Mouse (Mus musculus) lung, embryonic 14.5 days (tissue): ENCODE measurements around the gene Dppa4. TPM values are rescaled to one million over a fixed set of nuclear protein-coding genes. Genes with fewer than 3 reads are reported as not detected.

ENCODE experiments used
- ATAC-seq: fragments of 200-750 bp; cut with Nextera tagmentation; 2 replicates; pipeline ENCODE4 v1.8.0; 2017; ENCODE audit warnings: mild to moderate bottlenecking, moderate TSS enrichment, moderate library complexity; ENCODE audit not compliant: insufficient read depth
- DNase-seq: peaks from one replicate; pipeline ENCODE4 v3.0.0-alpha.2; 2015
- H3K27ac ChIP-seq: fragments of 300-500 bp; sonication (generic); 2 replicates; pipeline ENCODE4 v1.5.1; 2014; ENCODE audit warnings: low read depth, mild to moderate bottlenecking, moderate library complexity
- H3K27me3 ChIP-seq: fragments of 300-500 bp; sonication (generic); 2 replicates; pipeline ENCODE4 v1.6.1; 2014; ENCODE audit warnings: low read length, control low read depth; ENCODE audit not compliant: insufficient read depth
- H3K36me3 ChIP-seq: fragments of 300-500 bp; sonication (generic); 2 replicates; pipeline ENCODE4 v1.6.1; 2014; ENCODE audit warnings: control low read depth; ENCODE audit not compliant: insufficient read depth
- H3K4me1 ChIP-seq: fragments of 300-500 bp; sonication (generic); 2 replicates; pipeline ENCODE4 v1.6.1; 2014; ENCODE audit warnings: antibody characterized with exemption, control low read depth; ENCODE audit not compliant: insufficient read depth
- H3K4me2 ChIP-seq: fragments of 300-500 bp; sonication (generic); 2 replicates; pipeline ENCODE4 v1.6.1; 2014; ENCODE audit warnings: mild to moderate bottlenecking
- H3K4me3 ChIP-seq: fragments of 300-500 bp; sonication (generic); 2 replicates; pipeline ENCODE4 v1.5.1; 2014; ENCODE audit warnings: low read depth, low read length
- H3K9ac ChIP-seq: fragments of 300-500 bp; sonication (generic); 2 replicates; pipeline ENCODE4 v1.6.1; 2014
- H3K9me3 ChIP-seq: fragments of 300-500 bp; sonication (generic); 2 replicates; pipeline ENCODE4 v1.6.1; 2016; ENCODE audit warnings: low read depth, low read length, control low read depth
- CTCF ChIP-seq: IDR thresholded peaks from 2 replicates; pipeline ENCODE4 v1.5.1; 2016; ENCODE audit warnings: antibody characterized with exemption, low read depth
- WGBS: fragments of 180-500 bp; shearing (Covaris S2); extraction: QIAGEN DNeasy Blood & Tissue Kit; methylation state at CpG from one replicate; pipeline ENCODE4 v1.1.7; 2014; 5-methylcytosine and 5-hydroxymethylcytosine counted together
- polyA plus RNA-seq: library from polyadenylated mRNA; unstranded; fragments of >200 nt; fragmentation: Nextera tagmentation; extraction: Ambion mirVana; gene quantifications from 2 replicates; pipeline ENCODE4 v1.2.1, GENCODE M21; 2014

Gene Dppa4
- polyA plus RNA-seq, 1 experiment from 2014 or later, result not detected

GRCm38 (mm10) chr16:48262901-48263300 is 20.6 kb upstream of the Dppa4 start:
- ATAC-seq (no peak), DNase-seq (no peak)
- TF ChIP-seq CTCF, result no peak
- H3K9me3 ChIP-seq, result no peaks in the 10 kb centered on the region
- no peak overlapping the region for H3K9ac ChIP-seq
- no peaks in the 10 kb centered on the region for H3K36me3 ChIP-seq
- no peaks in the 10 kb centered on the region for H3K27me3 ChIP-seq
- WGBS, result 87% methylated on average over 1 of the region's 1 CpGs
- H3K4me1 ChIP-seq, result no peaks in the 10 kb centered on the region
- H3K4me2 ChIP-seq, result no peak overlapping the region
- H3K4me3 ChIP-seq, result no peak overlapping the region
- no peak overlapping the region for H3K27ac ChIP-seq

- Histone ChIP-seq H3K27me3 (no peaks in the 10 kb centered on the region), H3K27ac (no peak overlapping the region), H3K4me2 (no peak overlapping the region), H3K9me3 (no peaks in the 10 kb centered on the region), H3K9ac (no peak overlapping the region), H3K4me1 (no peaks in the 10 kb centered on the region), H3K4me3 (no peak overlapping the region), H3K36me3 (no peaks in the 10 kb centered on the region)
- 66% methylated on average over 4 of the region's 4 CpGs for WGBS
- TF ChIP-seq CTCF, result no peak
- DNase-seq (no peak), ATAC-seq (no peak)
Measured at GRCm38 (mm10) chr16:48265856-48266255, 17.7 kb upstream of the Dppa4 start.

GRCm38 (mm10) chr16:48276940-48277339 is 6.6 kb upstream of the Dppa4 start:
- Histone ChIP-seq H3K4me1 (no peaks in the 10 kb centered on the region), H3K4me2 (no peak overlapping the region), H3K9ac (no peak overlapping the region), H3K27ac (no peak overlapping the region), H3K9me3 (no peaks in the 10 kb centered on the region), H3K36me3 (no peaks in the 10 kb centered on the region), H3K4me3 (no peak overlapping the region), H3K27me3 (no peaks in the 10 kb centered on the region)
- no peak for DNase-seq
- ATAC-seq, result no peak
- no peak for TF ChIP-seq CTCF
- 69% methylated on average over 4 of the region's 4 CpGs for WGBS

GRCm38 (mm10) chr16:48280883-48281282 is 2.6 kb upstream of the Dppa4 start:
- Histone ChIP-seq H3K9me3 (no peaks in the 10 kb centered on the region), H3K4me2 (no peak overlapping the region), H3K9ac (no peak overlapping the region), H3K4me3 (no peak overlapping the region), H3K27ac (no peak overlapping the region), H3K36me3 (no peaks in the 10 kb centered on the region), H3K4me1 (no peaks in the 10 kb centered on the region), H3K27me3 (no peaks in the 10 kb centered on the region)
- DNase-seq, result no peak
- no peak for ATAC-seq
- TF ChIP-seq CTCF, result no peak
- WGBS, result 93% methylated on average over 4 of the region's 4 CpGs

- 64% methylated on average over 1 of the region's 1 CpGs for WGBS
- H3K36me3 ChIP-seq, result no peaks in the 10 kb centered on the region
- no peaks in the 10 kb centered on the region for H3K4me1 ChIP-seq
- H3K4me2 ChIP-seq, result no peak overlapping the region
- no peak for ATAC-seq
- TF ChIP-seq CTCF, result no peak
- H3K9ac ChIP-seq, result no peak overlapping the region
- no peak overlapping the region for H3K27ac ChIP-seq
- H3K9me3 ChIP-seq, result no peaks in the 10 kb centered on the region
- no peak overlapping the region for H3K4me3 ChIP-seq
- no peak for DNase-seq
- H3K27me3 ChIP-seq, result no peaks in the 10 kb centered on the region
Measured at GRCm38 (mm10) chr16:48282801-48283200, 732 bp upstream of the Dppa4 start.

- WGBS, result 87% methylated on average over 4 of the region's 4 CpGs
- Histone ChIP-seq H3K4me1 (no peaks in the 10 kb centered on the region), H3K27me3 (no peaks in the 10 kb centered on the region), H3K36me3 (no peaks in the 10 kb centered on the region), H3K9ac (no peak overlapping the region), H3K27ac (no peak overlapping the region), H3K4me3 (no peak overlapping the region), H3K4me2 (no peak overlapping the region), H3K9me3 (no peaks in the 10 kb centered on the region)
- no peak for ATAC-seq
- TF ChIP-seq CTCF, result no peak
- DNase-seq, result no peak
Measured at GRCm38 (mm10) chr16:48285517-48285916, 2.0 kb downstream of the Dppa4 start.

- 42% methylated on average over 14 of the region's 14 CpGs for WGBS
- no peak for ATAC-seq
- H3K4me1 ChIP-seq, result no peaks in the 10 kb centered on the region
Measured at GRCm38 (mm10) chr16:48297384-48298136, 14.0 kb downstream of the Dppa4 start.

More at GRCm38 (mm10) chr16:48297384-48298136, 14.0 kb downstream of the Dppa4 start:
- Histone ChIP-seq H3K27me3 (no peaks in the 10 kb centered on the region), H3K9me3 (no peaks in the 10 kb centered on the region), H3K4me2 (no peak overlapping the region), H3K9ac (no peak overlapping the region), H3K27ac (no peak overlapping the region), H3K4me3 (no peak overlapping the region), H3K36me3 (no peaks in the 10 kb centered on the region)
- no peak for DNase-seq
- TF ChIP-seq CTCF, result no peak
